Mouse (Mus musculus): ENCODE measurements around the gene Muc15. TPM values are rescaled to one million over a fixed set of nuclear protein-coding genes. Genes with fewer than 3 reads are reported as not detected.

The Muc15 gene
- polyA plus RNA-seq (2017; shearing (Covaris generic)): not detected

GRCm38 (mm10) chr2:110721290-110721753 is at the start of gene Muc15:
Gene Muc15 (plus strand): TSS chr2:110721340.

Other genes with a start within 250 kb of the Muc15 start
- not detected for gene Slc5a12, start 124.0 kb upstream of the Muc15 start, polyA plus RNA-seq (2017; shearing (Covaris generic))
- not detected for gene Ano3, start 229.6 kb downstream of the Muc15 start, polyA plus RNA-seq (2017; shearing (Covaris generic))

All from inflammation-experienced regulatory T-cells, adult 16 weeks (primary cell).